ENCODE assay signal across 1 mouse cellular context in genomic region chr6:124920318-124921085, GRCm38 (mm10).
A peak's percentile ranks its signal among the peaks of the same experiment; 100 is the strongest.
TF ChIP-seq lines count a peak whose summit lies in the region.

No protein-coding gene starts in this region.

TF ChIP-seq in MEL, 35 proteins besides CTCF, POLR2A, EP300 and RAD21:
- TF ChIP-seq ZNF384 (IDR thresholded peaks at IDR 0.05; ENCODE audit: low read depth, low read length) = 0 out of 2 replicates have a peak, but pooled peaks have one; percentile 8
- no peak for TF ChIP-seq TAL1 (IDR thresholded peaks at IDR 0.05; ENCODE audit: low read length)
